Comparison of ENCODE assay signal across 9 mouse cellular contexts in the genomic region with DNA sequence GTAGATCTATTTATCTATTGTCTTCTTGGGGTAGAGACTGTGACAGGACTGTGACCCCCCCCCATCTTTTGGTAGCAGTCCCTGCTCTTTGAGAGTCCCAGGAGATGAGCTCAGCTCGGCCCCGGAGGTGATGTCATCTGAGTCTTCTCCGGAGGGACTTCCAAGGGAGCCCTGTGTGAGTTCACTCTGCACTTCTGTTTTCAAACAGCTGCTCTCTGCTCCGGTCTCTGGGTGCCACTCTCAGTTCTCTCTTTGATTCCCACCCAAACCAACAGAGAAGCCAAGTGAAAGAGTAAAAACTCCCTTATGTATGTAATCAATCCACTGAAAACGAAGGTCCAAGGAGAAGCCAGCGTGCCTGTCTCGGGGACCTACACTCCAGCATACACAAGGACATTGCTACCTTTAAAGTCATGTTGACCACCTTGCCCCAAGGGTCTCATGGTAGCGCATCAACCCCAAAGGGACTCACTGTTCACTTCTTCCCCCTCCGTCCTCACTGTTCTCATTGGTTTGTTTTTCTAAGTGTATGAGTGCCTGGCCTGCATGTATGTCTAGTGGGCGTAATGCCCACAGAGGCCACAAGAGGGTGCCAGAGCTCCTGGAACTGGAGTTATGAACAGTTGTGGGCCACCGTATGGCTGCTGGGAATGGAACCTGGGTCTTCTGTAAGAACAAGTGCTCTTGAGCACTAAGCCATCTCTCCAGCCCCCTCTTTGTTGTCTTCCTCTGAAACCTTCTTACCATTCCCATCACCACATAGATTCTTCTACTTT. TPM values are rescaled to one million over a fixed set of nuclear protein-coding genes. Genes with fewer than 3 reads are reported as not detected.
DNase-seq lines count a peak whose midpoint lies in the region; ATAC-seq lines count a peak whose summit lies in the region.
"Had no signal": no experiment of that assay in that cellular context is flagged by ENCODE, and none has a peak within 500 bp of the region (broad histone marks: within the 10 kb centered on the region; RNA-seq: fewer than 3 reads in every experiment).

No protein-coding gene starts in this region.

- no peak for ATAC-seq in CD4-positive, CD25-positive, alpha-beta regulatory T cell, adult 4 months

- H3K27me3 ChIP-seq in limb, embryonic 10.5 days (ENCODE audit: low read depth, poor library complexity, severe bottlenecking): no peaks in the 10 kb centered on the region
- H3K27me3 ChIP-seq: stomach, embryonic 15.5 days had no signal

- DNase-seq in CD4-positive, CD25-positive, alpha-beta regulatory T cell, adult 2 months (ENCODE audit: low read depth, low spot score): peak; percentile 85
- peak; percentile 71 for DNase-seq in layer of hippocampus, adult 9-11 months
- no peak for DNase-seq in layer of hippocampus, postnatal 36 days
- peak; percentile 61 for DNase-seq in c-Kit-positive CD71-negative TER-119-negative erythroid progenitor cells, embryonic 14.5 days (ENCODE audit: low read depth)
- peak; percentile 71 for DNase-seq in limb, embryonic 10.5 days (ENCODE audit: low spot score)
- peak; percentile 15 for DNase-seq in retina, adult 2 months (ENCODE audit: low read depth, low spot score)
- no peak for DNase-seq in frontal cortex, postnatal 14 days (ENCODE audit: low spot score in 2 of 2)

- H3K4me3 ChIP-seq in limb, embryonic 10.5 days: no peak overlapping the region
- H3K4me3 ChIP-seq: stomach, embryonic 15.5 days had no signal

- H3K36me3 ChIP-seq in limb, embryonic 10.5 days: no peaks in the 10 kb centered on the region
- H3K36me3 ChIP-seq: stomach, embryonic 15.5 days had no signal

- no peaks in the 10 kb centered on the region for H3K9me3 ChIP-seq in limb, embryonic 10.5 days (replicated peaks)
- H3K9me3 ChIP-seq: stomach, embryonic 15.5 days had no signal

- 78% methylated on average over 11 of the region's 11 CpGs for WGBS in limb, embryonic 10.5 days

- H3K27ac ChIP-seq in limb, embryonic 10.5 days: no peak overlapping the region
- H3K27ac ChIP-seq: stomach, embryonic 15.5 days had no signal

- peaks cover 5% of the 10 kb centered on the region for H3K4me1 ChIP-seq in limb, embryonic 10.5 days
- H3K4me1 ChIP-seq: stomach, embryonic 15.5 days had no signal

RNA-seq across cellular contexts. Expression of a gene that starts 19.5 kb away (rescaled TPM):
- 1 to 10 TPM; 5.2 to 7.1 TPM for polyA plus RNA-seq in CD4-positive, CD25-positive, alpha-beta regulatory T cell, adult 4 months (2017; shearing (Covaris generic))
- not detected for total RNA-seq in layer of hippocampus, postnatal 36 days (2021)
- polyA plus RNA-seq in limb, embryonic 10.5 days (2016; fragmentation: Nextera tagmentation; extraction: Ambion mirVana): 0.51 and 0.95 TPM in 2 replicates

RNA-seq across cellular contexts. Expression of a gene that starts 30.5 kb away (rescaled TPM):
- 10 to 100 TPM; 38.8 to 66.0 TPM for polyA plus RNA-seq in CD4-positive, CD25-positive, alpha-beta regulatory T cell, adult 4 months (2017; shearing (Covaris generic))
- total RNA-seq in layer of hippocampus, postnatal 36 days (2021): 1 to 10 TPM; 2.4 to 3.3 TPM
- polyA plus RNA-seq in limb, embryonic 10.5 days (2016; fragmentation: Nextera tagmentation; extraction: Ambion mirVana): 0.26 TPM in 2 replicates

Comparison
In these comparisons a context has a peak if more than half of its experiments do, and no peak if none do; other contexts are left out.
1. DNase-seq: peak in CD4-positive, CD25-positive, alpha-beta regulatory T cell, adult 2 months (single experiment), layer of hippocampus, adult 9-11 months (single experiment), c-Kit-positive CD71-negative TER-119-negative erythroid progenitor cells, embryonic 14.5 days (single experiment), limb, embryonic 10.5 days (single experiment) and retina, adult 2 months (single experiment); none in layer of hippocampus, postnatal 36 days (0 of 2) and frontal cortex, postnatal 14 days (0 of 2).
2. RNA of a gene that starts 30.5 kb away (polyA plus RNA-seq): 38.8 to 66.0 TPM in CD4-positive, CD25-positive, alpha-beta regulatory T cell, adult 4 months; 0.26 TPM in limb, embryonic 10.5 days; every median in the first group is over 10 times any median in the second.